Mouse (Mus musculus): ENCODE results near the gene Slc31a1.

Gene Slc31a1

GRCm38 (mm10) chr4:62362437-62362836 is 1.9 kb downstream of the Slc31a1 start:
- no peak for DNase-seq (ENCODE audit: low read depth in 1 of 2, low spot score in 2 of 2)

DNA sequence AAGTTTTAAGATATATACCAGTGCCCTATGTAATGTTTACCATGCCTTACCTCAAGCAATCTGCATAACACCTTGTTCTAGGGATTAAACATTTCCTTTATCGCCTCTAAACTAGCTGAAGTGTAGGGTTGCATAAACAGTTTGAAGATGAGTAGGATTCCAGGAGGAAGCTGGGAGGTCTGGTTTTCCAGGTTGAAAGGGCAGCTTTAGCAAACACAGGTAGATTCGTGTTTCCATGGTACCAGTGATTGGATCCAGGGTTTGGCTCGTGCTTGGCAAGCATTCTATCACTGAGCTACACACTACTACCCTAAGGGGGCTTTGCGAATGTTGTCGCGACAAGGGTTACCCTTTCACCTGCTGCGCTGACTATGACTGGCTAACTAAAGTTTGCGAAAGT is 3.8 kb downstream of the Slc31a1 start:
- DNase-seq (ENCODE audit: low read depth in 1 of 2, low spot score in 2 of 2): no peak

GRCm38 (mm10) chr4:62366291-62366690 is 5.8 kb downstream of the Slc31a1 start:
- DNase-seq (ENCODE audit: low read depth in 1 of 2, low spot score in 2 of 2): no peak

- DNase-seq (ENCODE audit: low read depth in 1 of 2, low spot score in 2 of 2): no peak
Measured at GRCm38 (mm10) chr4:62367586-62367985, 7.1 kb downstream of the Slc31a1 start.

- no peak for DNase-seq (ENCODE audit: low read depth in 1 of 2, low spot score in 2 of 2)
Measured at GRCm38 (mm10) chr4:62369091-62369490, 8.6 kb downstream of the Slc31a1 start.

DNA sequence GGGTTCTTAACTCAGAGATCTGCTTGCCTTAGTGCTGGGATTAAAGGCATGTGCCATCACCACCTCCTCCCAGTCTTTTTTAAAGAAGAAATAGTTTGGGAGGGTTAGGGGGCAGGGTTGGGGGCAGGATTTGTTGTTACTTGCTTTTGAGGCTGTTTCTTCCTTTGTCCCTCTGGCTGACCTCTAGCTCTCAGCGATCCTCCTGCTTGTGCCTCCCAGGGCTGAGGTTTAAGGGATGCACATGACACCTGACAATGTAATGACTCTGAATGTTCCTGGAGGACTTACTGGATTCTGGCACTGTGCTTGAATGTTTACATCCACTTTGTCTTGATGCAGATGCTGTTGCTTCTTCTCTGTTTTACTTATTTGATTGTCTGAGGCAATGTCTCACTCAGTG is 11.9 kb downstream of the Slc31a1 start:
- DNase-seq (ENCODE audit: low read depth in 1 of 2, low spot score in 2 of 2): no peak

DNA sequence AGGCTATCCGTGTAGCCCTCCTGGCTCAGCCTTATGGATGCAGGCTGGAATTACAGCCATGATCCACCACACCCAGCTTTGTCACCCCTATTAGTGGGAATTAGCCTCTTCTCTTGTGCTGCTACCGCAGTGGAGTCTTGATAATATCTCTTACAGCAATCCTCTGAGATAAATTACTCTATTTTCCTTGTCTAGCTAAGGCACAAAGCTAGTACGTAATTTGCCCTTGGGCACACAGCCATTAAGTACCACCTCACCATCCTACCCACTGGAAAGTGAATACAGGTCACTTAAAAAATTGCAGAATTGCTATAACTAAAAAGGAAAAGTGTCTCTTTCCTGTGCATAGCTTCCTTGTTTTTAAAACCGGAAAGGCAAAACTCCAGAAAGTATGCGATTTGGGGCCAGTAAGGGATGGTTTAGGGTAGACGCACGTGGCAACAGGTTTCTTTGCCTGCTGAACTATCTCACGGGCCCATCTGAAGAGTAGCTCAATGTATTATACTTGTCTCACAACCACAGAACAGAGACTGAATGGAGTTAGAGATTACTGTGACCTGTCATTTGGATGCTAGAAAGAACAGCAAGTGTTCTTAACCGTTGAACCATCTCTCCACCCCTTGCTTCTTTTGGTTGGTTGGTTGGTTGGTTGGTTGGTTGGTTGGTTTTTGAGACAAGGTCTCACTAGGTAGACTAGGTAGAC is 12.4 kb downstream of the Slc31a1 start:
- no peak for DNase-seq (ENCODE audit: low read depth in 1 of 2, low spot score in 2 of 2)

- DNase-seq (ENCODE audit: low read depth in 1 of 2, low spot score in 2 of 2): no peak
Measured at GRCm38 (mm10) chr4:62373668-62374067, 13.1 kb downstream of the Slc31a1 start.

GRCm38 (mm10) chr4:62374342-62374741 is 13.8 kb downstream of the Slc31a1 start:
- DNase-seq (ENCODE audit: low read depth in 1 of 2, low spot score in 2 of 2): no peak

DNA sequence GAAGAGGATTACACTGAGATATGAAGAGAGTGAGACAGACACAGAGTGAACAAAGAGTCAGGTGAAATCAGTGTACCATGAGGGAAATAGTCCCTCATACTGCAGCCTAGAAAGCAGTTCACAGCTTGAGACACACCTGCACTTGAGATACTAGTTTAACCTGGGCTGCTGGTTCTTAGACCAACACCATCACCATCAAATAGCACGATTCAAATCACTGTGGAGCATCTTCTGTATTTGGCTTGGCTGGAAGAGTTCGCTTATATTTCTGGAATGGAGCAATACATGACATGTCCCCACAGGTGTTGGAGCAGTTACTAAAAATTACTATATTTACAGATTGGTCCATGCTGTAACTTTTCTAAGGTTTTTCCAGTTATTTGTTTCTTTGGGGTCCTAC is 15.6 kb downstream of the Slc31a1 start:
- DNase-seq (ENCODE audit: low read depth in 1 of 2, low spot score in 2 of 2): no peak

DNA sequence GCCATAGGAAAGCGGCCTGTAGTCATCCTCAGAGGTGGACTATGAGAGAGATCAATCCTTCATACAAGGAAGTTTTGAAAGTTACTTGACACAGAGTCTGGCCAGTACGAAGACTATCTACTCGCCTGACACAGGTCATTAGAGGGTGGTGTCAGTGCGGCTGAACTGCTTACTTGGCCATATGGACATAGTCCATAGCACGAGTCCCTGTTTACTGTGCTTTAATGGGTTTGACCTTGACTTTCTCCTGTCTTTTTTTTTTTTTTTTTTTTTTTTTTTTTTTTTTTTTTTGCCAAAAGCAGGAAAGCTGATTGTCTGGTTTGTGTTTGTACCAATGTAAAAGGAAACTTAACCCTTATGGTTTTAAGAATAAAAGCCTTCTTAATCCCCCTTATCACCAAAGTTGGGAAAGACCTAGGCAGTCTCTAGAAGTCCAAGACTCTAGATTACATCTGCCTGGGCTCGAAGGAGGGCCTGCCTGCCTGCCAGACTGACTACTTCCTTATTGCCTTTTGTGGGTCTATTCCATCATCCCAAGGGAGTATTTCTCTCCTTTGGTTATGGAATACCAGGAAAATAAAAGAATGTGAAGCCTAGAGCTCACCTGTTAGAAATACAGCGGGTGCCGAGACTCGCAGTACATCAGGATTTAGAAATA is 19.3 kb downstream of the Slc31a1 start:
- no peak for DNase-seq (ENCODE audit: low read depth in 1 of 2, low spot score in 2 of 2)

- DNase-seq (ENCODE audit: low read depth in 1 of 2, low spot score in 2 of 2): no peak
Measured at GRCm38 (mm10) chr4:62383207-62383606, 22.7 kb downstream of the Slc31a1 start.

DNA sequence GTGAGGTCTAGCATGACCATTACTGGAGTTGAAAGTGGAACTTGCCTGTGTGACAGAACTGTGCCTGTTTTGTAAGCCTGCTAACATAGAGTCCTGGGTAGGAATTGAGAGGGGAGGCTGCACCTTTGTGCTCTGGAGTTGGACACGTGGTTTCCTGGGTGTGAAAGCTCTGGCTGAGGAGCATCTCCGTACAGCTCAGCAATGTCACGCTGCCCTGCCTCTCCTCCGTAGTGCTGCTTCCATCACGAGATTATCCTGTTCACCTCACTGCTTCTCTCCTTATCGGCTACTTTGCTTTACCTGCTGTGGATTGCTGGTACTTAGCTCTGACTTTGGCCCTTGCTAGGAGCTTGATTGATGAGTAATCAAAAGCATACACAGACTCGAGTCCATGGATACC is 23.2 kb downstream of the Slc31a1 start:
- no peak for DNase-seq (ENCODE audit: low read depth in 1 of 2, low spot score in 2 of 2)

DNA sequence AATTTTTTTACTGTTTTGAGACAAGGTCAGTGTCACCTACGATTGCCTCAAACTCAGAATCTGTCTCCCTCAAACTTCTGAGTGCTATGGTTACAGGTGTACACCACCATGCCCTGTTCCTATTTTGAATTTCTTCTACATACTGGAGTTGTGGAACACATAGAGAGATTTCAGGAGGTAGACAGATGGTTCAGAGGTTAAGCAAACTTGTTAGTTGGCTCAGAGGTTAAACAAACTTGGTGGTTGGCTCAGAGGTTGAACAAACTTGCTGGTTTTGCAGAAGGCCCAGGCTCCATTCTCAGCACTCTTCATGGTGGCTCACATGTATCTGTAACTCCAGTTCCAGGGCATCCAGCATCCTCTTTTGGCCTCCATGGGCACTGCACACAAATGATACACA is 23.6 kb downstream of the Slc31a1 start:
- DNase-seq (ENCODE audit: low read depth in 1 of 2, low spot score in 2 of 2): no peak

DNA sequence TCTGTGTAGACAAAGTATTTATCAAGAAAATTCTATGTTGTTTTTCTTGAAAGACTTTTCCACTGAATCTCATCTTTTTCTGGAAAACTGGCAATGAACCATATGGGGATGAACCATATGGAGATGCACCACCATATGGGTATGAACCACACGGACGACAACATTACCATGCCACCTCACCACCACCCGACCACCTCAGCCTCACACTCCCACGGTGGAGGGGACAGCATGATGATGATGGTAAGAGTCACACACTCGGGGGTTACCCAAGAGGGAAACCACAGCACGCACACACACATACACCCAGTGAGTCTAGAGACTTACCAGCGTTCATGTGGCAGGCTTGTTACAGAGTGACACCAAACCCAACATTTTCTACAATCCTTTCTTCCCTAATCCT is 24.9 kb downstream of the Slc31a1 start:
- DNase-seq (ENCODE audit: low read depth in 1 of 2, low spot score in 2 of 2): no peak

GRCm38 (mm10) chr4:62389592-62390512 is 29.3 kb downstream of the Slc31a1 start:
- DNase-seq (ENCODE audit: low read depth in 1 of 2, low spot score in 2 of 2): no peak

- no peak for DNase-seq (ENCODE audit: low read depth in 1 of 2, low spot score in 2 of 2)
Measured at GRCm38 (mm10) chr4:62391892-62392291, 31.4 kb downstream of the Slc31a1 start.

GRCm38 (mm10) chr4:62393459-62393858 is 32.9 kb downstream of the Slc31a1 start:
- no peak for DNase-seq (ENCODE audit: low read depth in 1 of 2, low spot score in 2 of 2)

GRCm38 (mm10) chr4:62395806-62396205 is 35.3 kb downstream of the Slc31a1 start:
- no peak for DNase-seq (ENCODE audit: low read depth in 1 of 2, low spot score in 2 of 2)

GRCm38 (mm10) chr4:62397616-62398365 is 37.3 kb downstream of the Slc31a1 start:
- no peak for DNase-seq (ENCODE audit: low read depth in 1 of 2, low spot score in 2 of 2)

- DNase-seq (ENCODE audit: low read depth in 1 of 2, low spot score in 2 of 2): no peak
Measured at GRCm38 (mm10) chr4:62398956-62399355, 38.4 kb downstream of the Slc31a1 start.
